Mouse (Mus musculus) fibroblast of lung, adult 2 months (primary cell): ENCODE results near the gene Fnip1.

Experiments
- DNase-seq: peaks from one replicate; pipeline ENCODE4 v3.0.0-alpha.2; 2011; ENCODE audit warnings: low read depth

The Fnip1 gene

DNA sequence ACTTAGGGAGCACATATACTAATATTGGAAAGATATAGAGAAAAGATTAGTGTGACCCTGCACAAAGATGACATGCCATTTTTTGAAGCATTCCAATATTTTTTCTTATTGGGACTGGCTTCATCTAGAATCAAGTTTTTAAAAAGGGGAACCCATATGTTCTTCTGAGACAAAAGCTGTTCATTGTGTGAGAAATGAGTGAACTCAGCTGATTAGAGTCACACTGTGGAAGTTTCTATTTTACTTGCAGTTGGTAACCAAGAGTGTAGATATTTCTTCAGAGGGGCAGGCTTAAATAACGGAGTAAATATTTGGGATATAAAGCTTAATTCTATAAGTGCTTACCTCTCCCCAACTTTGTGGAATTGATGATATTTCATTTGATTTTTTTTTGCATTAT, 20.2 kb downstream of the Fnip1 start:
- no peak for DNase-seq

DNA sequence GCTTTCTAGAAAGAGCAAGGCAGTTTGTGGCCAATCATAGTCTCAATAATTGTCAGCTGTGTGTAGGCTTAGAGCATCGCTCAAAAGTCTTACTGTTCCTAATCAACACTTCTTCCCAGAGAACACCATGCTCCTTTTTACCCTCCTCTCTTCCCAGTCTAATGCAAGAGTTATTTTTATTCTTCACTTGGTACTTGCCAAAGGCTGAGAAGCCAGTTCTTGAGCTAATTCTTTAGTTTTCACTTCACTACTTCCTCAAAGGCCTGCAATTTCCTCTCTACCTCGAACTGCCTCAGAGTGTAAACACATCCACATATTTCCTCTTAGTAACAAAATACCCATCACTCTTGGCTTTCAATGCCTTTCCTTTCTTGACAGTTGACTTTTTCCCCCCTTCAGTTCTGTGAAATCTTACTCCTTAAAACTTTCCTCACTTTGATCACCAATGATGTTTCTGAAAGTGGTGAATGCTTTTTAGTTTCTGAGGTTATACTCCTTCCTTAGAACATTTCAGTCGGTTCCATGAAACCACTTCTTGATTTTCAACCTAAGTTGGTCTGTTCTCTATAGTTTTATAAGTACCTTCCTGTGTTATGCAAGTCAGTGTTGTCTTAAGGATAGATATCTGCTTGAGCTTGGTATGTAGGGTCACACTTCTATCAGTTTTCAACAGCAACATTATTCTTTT, 26.7 kb downstream of the Fnip1 start:
- peak; percentile 6 for DNase-seq

DNA sequence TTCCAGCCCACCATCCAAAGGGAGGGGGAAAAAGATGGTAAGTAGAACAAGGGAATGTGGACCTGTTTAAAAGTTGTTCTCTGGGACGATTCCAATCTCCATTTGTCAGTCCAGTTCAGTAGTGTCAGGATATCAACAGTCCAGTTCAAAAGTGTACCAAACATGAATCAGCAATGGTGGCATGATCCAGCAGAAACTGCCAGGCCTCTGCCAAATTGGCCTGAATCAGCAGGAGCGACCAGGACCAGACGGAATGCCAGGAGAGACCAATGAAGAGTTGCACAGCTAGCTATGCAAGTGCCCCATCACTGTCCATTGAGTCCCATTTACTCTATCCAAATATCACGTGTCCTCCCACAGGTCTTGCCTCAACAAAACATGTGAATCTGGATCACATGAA, 34.2 kb downstream of the Fnip1 start:
- no peak for DNase-seq

DNA sequence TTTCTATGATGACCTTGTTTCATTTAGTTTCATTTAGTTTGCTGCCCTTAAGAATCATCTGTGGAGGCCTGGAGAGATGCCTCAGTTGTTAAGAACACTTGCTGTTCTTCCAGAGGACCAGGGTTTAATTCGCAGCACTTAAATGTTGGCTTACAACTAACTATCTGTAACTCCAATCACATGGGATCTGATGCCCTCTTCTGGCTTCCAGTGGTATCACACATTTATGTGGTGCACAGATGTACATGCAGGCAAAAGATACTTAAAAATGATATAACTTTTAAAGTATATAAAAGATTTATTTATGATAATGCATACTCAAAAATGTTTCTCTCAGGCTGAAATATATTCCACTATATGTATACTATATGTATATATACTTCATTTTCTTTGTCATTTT, 40.4 kb downstream of the Fnip1 start:
- DNase-seq = no peak

DNA sequence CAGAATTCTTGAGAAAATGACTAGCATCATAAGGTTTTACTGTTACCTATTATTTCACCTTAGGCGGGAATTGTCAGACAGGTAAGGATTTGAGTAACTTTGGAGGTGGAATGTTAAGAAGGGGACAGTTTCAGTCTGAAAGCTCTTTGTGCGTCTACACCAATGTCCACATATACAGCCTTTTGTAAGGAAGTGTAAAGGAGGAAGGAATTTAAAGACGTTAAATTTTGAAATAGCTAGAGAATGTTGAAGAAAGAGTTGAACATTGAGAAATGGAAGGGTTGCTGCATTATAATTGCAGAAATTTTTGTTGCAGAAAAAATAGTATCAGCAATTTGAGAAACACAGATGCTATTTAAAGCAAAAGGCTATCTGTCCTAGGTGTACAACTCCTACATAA, 48.0 kb downstream of the Fnip1 start:
- DNase-seq = no peak

DNA sequence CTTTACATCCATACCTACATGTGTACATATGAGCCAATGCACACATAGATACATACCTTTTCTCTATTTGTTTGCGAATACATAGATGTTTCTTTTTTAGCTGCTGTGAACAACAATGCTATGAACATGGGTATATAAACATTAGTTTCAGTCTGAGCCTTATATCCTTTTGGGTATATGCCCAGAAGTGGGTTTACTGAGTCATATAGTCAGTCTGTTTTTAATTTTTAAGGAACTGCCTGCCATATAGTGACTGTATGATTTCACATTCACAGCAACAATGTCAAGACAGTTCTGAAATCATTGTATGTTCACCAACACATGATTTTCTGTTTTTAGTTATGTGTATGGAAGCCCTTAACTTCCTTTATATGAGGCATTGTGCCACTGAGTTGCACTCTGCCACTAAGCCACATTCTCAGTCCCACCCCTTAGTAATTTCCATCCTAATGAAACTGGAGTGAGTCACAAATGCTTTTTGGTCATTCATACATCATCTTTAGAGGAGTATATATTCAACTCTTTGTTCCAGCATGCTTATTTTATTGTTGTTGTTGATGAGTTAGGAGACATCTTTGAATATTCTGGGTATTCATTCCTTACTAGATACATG, 54.1 kb downstream of the Fnip1 start:
- DNase-seq = peak; percentile 21

DNA sequence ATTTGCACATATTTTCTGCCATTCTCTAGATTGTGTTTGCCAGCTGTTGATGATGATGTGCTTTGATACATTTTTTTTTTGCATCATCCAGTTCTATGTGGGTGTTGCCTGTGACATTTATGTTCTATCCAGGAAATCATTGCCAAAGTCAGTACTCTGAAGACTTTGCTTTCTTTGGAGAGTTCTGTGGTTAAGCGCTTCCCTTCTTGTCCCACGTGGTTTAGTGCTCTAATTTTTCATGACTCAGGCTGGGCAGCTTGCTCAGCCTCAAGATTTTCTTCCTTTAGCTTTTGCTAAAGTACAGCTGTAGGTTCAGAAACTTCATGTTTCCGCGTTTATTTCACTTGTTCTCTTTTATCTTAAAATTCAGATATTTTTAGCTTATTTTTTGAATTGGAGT, 54.6 kb downstream of the Fnip1 start:
- peak; percentile 49 for DNase-seq

DNA sequence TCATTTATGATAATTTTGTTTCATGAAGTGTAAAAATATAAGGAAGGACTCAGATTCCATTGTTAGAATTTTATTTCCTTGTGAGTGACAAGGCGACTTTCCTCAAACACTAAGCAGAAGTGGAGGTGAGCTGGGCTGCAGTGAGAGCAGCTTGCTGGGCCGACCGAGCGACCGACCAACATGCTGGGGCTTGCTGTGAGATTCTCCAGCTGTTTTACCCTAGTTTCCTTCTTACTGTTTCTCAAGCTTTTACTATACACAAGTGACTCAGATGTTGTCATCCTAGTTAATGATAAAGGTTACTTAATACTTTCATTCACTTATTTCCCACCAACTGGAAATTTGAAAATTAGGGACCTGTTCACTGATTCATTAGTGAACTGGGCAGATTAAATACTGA, 61.8 kb downstream of the Fnip1 start:
- no peak for DNase-seq

DNA sequence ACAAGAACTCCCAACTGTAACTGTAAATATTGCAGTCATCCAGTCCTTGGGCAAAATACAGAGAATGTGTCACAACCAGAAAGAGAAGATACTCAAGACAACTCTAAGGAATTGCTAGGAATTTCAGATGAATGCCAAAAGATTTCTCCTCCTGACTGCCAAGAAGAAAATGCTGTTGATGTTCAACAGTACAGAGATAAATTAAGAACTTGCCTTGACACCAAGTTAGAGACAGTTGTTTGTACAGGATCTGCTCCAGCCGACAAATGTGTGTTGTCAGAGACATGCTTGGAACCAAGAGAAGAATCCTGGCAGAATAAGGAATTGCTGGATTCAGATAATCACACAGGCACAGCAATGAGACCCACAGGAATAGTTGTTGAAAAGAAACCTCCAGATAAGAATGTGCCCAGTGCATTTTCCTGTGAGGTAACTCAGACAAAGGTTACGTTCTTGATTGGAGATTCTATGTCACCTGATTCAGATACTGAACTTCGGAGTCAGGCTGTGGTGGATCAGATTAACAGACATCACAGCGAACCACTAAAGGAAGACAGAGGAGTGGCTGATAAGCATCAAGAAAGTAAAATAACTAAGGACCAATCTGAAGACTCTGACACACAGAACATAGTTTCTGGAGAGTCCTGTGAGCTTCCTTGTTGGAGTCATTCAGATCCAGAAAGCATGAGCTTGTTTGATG, 64.7 kb downstream of the Fnip1 start:
- DNase-seq = no peak

DNA sequence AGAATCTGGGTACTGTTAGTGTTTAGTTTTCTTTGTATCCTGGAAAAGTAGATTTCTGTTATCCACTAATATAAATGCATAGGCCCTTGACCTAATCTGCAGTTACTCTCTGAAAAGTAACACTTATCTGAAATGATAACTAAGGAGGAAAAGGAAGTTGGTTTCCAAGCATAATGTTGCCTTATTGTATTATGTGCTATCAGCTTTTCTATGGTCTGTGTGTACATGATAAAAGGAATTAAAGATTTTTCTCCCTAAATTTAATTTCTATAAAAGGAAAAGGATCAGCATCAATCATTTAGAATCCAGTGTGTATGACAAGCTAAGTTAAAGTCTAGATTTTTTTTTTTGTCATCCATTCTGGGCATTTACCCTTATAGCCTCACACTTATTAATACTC, 75.6 kb downstream of the Fnip1 start:
- no peak for DNase-seq

DNA sequence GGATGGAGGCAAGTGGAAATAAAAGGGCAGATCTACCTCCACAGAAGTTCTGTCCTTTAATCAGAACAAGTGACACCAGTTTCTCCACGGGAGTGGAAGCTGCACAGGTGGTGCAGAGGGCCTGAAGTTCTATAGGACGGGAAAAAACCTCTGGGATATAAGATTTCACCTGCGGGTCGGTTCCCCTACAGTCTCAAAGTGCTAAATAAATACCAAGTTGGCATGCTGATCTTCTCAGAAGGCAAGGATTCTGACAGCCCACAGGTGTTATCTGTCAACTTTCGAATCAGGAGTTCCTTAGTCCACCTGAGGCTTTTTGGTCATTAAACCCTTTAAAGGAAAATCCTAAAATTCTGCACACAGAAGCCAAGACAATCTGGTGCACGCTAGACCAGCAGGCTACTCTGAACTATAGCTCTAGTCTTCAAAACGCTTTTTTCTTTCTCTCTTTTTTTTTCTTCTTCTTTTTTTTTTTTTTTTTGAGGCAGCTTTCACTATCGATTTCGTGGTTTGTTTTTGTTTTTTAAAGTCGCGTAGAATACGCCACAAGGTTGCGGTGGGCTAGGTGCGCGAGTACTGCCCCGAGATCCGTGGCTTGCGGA, 84.0 kb downstream of the Fnip1 start:
- no peak for DNase-seq

DNA sequence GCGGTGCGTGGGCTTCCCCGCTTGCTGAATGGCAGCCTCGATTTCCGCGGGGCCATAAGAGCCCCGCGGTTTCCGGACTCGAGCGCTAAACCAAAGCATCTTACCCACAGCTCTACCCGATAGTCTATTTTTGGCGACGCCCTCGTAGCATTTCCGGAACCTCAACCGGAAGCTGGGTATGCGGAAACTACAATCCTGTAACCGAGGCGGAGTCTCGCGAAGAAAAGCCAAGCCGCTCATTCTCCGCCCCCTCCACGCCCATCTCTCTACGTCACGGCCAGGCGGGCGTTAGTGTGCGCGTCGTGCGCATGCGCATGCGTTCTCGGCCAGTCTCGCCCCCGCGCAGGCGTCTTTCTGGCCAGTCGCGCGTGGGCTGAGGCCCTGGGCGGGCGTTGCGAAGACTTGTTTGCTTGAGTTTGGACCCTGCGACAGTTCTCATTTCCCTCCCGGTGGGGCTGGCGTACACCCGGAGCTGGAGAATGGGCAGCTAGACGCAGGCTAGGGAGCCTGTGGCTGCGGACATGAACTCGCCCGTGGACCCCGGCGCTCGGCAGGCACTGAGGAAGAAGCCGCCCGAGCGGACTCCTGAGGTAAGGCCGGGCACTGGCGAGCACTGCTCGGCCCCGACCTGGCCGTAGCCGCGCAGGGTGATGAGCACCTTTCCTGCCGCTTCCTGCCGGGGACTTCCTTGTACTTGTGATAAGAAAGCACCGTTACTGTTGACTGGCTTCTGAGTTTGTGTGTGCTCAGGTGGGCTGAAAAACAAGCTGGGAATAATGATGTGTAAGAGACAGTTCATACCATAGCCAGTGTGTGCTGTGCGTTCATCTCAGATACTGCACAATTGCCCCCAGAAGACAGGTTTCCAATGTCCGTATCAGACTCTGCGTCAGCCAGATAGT, 84.8 kb downstream of the Fnip1 start, which contains the start of gene Rapgef6:
TSS of gene Rapgef6 (plus strand) at position 319 of the 902 bp plus-strand sequence.
- DNase-seq = peak; percentile 99

DNA sequence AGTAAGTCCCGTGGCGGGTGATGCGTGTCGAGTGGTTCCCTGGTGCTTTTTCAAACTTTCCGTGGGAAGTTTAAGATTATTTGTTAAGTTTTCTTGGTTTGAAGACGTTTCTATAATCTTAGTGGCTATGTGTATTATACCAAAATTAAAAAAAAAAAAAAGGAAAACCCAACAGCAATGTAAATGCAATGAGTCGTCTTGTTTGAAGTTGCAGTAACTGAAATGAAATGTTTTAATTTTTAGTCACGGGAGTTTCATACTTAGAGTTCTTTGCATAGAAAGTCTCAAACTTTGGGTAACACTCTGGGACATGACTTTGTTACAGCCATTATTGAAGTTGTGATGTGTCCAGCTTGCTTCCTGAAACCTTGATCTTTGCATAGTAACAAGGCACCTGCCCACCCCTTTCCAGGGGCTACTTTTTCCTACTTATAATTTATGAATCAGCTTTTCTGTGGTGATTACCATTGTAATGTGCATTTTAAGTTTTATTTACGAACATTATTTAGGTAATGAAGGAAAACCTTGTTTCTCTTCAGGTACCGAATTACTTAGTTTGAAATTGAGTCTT, 85.5 kb downstream of the Fnip1 start:
- no peak for DNase-seq

DNA sequence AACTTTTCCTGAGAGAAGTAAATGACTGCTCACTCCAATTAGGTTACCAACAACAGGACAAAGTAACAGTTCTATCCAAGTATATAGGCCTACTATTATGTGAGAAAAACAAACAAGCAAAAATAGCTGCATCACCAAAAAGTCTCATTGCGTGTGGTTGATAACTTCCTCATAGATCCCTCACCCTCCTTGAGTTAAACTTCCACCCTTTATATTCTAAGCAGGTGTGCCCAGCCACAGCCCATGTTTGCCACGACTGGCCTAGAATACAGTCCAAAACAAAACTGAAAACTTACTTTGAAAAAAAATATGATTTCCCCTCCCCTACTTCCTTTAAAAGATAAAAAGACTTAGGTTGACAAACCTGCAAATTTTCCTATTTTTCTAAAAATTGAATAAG, 90.0 kb downstream of the Fnip1 start:
- no peak for DNase-seq

DNA sequence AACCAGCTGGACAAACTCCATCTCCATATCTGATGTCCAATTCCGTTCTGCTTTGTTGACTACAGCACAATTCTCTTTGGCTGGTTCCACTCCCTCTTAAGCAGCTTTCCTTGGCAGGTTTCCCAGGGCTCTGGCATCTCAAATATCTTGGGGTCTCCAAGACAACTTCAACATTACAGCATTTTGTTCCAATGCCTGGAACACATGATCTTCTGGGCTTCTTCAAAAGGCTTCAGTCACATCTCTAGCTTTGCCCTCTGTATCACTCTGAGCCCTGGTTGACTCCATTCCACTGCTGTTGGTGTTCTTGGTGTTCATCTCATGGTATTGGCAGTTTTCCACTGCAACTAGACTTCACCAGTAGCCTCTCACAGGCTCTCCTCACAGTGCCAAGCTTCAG, 92.4 kb downstream of the Fnip1 start:
- DNase-seq = peak; percentile 21

DNA sequence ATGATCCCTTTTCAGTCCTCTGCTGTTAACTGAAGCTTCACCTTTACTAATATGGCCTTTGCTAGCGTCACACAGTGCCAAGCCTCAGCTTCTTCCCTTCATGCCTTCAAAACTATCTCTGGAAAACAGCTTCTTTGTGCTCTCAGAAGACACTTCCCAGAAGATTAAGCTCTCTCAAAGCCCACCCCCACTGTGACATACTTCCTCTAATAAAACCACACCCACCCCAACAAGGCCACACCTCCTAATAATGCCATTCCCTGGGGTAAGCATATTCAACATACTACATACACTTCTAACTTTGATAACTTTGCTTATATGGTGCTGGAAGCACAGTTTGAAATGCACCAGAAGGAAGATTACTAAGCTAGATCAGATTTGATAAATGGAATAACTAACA, 92.9 kb downstream of the Fnip1 start:
- no peak for DNase-seq

DNA sequence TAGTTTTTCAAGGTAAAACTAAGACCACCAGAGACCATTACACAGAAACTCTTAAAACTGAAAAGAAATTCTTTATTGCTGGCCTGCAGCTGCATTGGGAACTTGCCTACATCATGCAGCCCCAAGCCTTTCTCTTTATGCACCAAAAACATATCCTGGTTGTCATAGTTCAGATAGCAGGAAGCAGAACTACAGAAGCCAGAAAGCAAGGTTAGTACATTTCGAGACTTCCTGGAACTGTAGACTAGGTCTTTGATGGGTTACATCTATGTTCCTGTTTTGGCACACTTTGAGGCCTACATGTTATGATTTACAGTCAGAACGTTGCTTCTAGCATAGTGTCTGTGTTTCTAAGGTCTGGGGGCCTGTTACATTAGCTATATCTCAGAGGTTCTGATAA, 95.8 kb downstream of the Fnip1 start:
- DNase-seq = no peak

DNA sequence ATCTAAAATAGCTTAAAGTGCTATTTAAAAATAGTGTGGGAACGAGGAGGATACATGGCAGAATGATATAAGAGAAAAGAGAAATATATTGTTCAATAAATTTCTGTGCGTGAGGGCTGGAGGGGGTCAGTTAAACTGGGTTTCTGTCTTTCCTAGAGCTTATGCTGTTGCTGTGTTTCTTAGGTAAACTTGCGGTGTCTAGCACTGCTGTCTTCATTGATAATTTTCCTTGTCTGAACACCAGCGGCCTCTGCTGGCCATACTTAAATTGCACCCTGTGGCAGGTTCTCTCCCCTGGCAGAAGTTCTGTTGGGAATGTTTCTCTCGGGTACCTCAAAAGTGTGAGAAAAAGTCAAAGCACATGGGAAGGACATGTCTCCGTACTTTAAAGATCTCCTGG, 96.9 kb downstream of the Fnip1 start:
- peak; percentile 32 for DNase-seq

DNA sequence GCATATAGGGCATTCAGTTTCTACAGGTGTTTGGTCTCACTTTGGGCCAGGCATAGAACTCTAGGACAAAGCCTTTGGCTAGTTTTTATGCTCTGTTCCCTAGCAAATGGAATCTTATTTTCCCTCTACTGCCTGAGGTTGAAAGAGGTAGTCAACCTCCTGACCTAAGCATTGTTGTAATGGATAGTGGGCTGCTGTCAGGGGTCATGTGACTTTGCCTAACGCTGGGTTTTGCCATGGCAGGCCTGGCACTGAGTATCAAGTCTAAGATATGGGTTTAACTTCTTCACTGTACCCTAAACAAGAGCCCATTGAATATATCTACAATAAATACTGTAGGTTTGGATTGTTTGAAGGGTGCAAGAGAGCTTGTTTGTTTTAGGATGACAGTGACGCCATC, 101.0 kb downstream of the Fnip1 start:
- no peak for DNase-seq

DNA sequence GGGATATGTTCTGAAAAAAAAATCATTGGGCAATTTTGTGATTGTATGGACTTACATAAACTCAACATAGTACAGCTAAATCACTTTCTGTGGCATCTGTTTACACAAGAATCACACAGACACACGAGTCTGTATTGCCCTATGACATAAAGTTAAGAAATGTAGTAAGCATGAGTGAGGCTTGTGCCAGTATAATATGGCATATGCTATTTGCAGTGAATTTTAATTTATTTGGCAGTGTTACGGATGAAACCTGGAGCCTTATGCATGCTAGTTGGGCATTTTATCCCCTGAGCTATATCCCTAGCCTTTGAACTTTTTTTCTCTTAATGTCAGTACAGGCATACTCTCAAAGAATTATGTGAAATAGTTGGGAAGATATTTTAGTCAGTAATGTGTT, 101.5 kb downstream of the Fnip1 start:
- DNase-seq = no peak

DNA sequence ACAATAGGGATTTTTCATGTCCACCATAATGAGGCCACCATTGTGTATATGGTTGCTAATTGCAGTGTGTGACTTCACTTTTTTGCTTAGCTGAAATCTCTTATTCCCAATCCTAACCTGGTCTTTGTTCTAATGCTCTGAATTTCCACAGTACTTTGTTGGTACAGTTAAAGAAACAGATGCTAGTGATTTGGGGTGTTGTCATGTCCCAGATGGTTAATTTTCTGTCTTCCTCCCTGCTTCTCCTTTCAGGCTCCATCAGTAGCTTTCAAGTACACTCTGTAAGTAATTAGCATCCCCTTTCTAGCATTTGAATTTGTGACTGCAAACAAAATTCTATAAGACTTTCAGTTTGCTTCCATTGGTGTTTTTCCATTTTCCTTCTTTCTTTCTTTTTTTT, 102.3 kb downstream of the Fnip1 start:
- no peak for DNase-seq

DNA sequence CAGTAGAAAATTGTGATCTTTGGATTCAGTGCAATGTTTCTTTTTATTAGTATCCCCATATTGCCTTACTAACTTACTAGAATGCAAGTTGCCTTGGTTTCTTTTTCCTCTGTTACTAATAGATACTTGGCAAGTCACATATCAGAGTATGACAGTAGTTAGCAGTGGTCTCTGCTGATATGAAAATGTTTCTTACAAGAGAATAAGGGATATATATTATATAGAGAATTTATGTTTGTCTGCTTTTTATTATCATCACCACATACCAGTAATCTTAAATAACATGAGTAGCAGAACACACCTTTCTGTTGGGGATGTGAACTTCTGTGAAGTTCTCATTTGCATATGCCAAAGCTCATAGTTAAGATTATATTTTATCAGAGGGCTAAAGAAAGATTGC, 104.4 kb downstream of the Fnip1 start:
- DNase-seq = no peak
